Mouse (Mus musculus): ENCODE results near the gene Prrx1. TPM values are rescaled to one million over a fixed set of nuclear protein-coding genes. Genes with fewer than 3 reads are reported as not detected.
A peak's percentile ranks its signal among the peaks of the same experiment; 100 is the strongest.

Gene Prrx1
- total RNA-seq, 2 experiments from 2014 or later = not detected

GRCm38 (mm10) chr1:163313921-163314725, 613 bp upstream of the Prrx1 start:
- no peak for ATAC-seq (replicated peaks; ENCODE audit: low FRiP score, low TSS enrichment, poor library complexity, severe bottlenecking)

DNA sequence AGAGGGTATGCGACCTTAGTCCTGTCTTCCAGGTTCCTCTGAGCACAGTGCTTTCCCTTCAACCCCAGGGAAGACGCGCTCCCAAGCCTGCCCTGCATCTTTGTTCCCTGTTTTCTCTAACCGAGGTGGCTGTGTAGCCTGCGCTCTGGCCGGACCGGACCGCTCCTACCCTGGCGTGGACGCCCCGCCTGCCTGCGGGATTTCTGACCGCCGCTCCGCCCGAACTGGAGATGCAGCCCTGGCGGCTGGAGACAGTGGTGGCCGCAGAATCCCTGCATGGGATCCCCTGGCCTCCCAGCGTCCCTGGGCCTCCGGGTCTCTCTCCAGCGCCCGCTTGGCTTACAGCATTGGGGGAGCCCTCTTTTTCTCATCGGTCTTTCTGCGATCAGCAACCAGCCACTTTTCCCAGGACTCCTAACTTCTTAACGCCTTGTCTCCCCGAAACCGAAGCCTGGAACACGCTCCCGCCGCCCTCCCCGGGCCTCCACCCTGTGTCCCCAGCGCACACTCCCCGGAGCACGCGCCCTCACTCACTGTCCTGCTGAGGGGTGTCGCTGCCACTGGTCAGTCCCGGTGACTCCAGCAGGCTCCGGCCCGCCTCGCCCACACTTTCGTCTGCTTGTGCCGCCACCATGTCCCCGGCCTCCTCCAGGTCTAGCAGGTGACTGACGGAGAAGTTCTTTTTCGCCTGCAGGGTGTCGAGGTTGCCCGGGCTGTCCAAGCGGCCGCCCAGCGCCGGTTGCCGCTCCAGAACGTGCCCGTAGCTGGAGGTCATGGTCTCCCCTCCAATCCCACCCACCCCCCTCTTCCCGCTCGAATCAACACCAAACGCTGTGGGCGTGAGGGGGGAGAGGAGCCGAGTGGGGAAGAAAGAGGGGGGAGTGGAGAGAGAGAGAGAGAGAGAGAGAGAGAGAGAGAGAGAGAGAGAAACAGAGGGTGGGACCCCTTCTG, 1.4 kb downstream of the Prrx1 start:
- 0 out of 2 replicates have a peak, but pooled peaks have one; percentile 32 for ATAC-seq (replicated peaks; ENCODE audit: low FRiP score, low TSS enrichment, poor library complexity, severe bottlenecking)

GRCm38 (mm10) chr1:163311006-163311836, 2.3 kb downstream of the Prrx1 start:
- ATAC-seq (replicated peaks; ENCODE audit: low FRiP score, low TSS enrichment, poor library complexity, severe bottlenecking) = no peak

GRCm38 (mm10) chr1:163310023-163310754, 3.3 kb downstream of the Prrx1 start:
- no peak for ATAC-seq (replicated peaks; ENCODE audit: low FRiP score, low TSS enrichment, poor library complexity, severe bottlenecking)

DNA sequence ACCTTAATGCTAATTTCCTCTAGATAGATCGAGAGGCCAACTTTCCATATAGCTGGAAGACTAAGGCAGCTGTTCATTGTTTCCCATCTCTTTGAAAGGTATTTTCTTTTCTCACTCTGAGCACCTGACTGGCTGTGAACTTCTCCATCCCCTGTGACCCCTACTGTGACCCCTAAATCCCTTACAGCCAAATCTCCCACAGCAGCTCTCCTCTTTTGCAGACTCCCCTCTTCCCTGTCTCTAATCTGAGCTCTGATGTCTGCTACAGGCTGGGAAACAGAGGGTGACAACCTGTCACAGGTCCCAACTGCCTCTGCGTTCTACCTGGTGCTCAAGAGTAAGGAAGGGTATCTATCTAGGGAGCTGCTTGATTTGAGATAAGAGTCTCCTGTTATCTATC, 4.0 kb downstream of the Prrx1 start:
- ATAC-seq (replicated peaks; ENCODE audit: low FRiP score, low TSS enrichment, poor library complexity, severe bottlenecking) = no peak

GRCm38 (mm10) chr1:163308631-163309030, 4.9 kb downstream of the Prrx1 start:
- no peak for ATAC-seq (replicated peaks; ENCODE audit: low FRiP score, low TSS enrichment, poor library complexity, severe bottlenecking)

DNA sequence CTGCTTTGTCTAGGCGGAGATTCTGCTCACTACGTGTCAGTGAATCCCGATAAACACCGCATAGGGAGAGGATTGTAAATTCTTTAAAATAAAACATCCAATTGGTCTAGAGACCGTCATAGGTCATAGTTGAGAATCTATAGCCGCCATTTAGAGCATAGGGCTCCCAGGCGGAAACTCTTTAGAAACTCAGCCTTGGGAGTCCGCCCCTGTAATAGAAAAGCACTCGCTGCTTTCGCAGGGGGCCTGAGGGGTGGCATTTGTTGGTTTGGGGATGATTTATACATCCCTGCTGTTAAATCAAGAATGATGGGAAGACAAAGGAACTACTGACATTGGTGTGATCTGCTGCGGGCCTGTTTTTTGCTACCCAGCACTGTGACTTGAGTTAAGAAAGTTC, 5.8 kb downstream of the Prrx1 start:
- no peak for ATAC-seq (replicated peaks; ENCODE audit: low FRiP score, low TSS enrichment, poor library complexity, severe bottlenecking)

- ATAC-seq (replicated peaks; ENCODE audit: low FRiP score, low TSS enrichment, poor library complexity, severe bottlenecking) = no peak
Measured at GRCm38 (mm10) chr1:163305956-163306355, 7.6 kb downstream of the Prrx1 start.

DNA sequence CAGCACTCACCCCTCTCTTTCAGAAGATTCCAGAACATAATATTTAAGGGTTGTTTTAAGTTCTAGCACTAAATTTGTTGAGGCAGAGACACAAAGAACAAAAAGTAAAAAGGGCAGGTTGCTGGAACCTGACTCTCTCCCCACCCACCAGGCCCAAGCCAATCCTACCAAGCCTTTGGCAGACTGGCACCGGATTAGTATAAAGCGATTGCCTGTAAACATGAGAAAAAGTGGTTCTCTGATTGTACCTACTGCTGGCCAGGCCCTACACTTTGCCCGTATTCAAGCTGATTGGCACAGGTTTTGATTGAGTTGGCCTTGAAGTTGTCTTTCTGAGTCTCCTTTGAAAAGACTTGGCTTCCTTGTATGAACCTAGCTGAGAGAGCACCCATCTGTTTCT, 8.7 kb downstream of the Prrx1 start:
- ATAC-seq (replicated peaks; ENCODE audit: low FRiP score, low TSS enrichment, poor library complexity, severe bottlenecking) = no peak

- no peak for ATAC-seq (replicated peaks; ENCODE audit: low FRiP score, low TSS enrichment, poor library complexity, severe bottlenecking)
Measured at GRCm38 (mm10) chr1:163302292-163302691, 11.2 kb downstream of the Prrx1 start.

- no peak for ATAC-seq (replicated peaks; ENCODE audit: low FRiP score, low TSS enrichment, poor library complexity, severe bottlenecking)
Measured at GRCm38 (mm10) chr1:163293152-163293551, 20.4 kb downstream of the Prrx1 start.

- no peak for ATAC-seq (replicated peaks; ENCODE audit: low FRiP score, low TSS enrichment, poor library complexity, severe bottlenecking)
Measured at GRCm38 (mm10) chr1:163291925-163292324, 21.6 kb downstream of the Prrx1 start.

DNA sequence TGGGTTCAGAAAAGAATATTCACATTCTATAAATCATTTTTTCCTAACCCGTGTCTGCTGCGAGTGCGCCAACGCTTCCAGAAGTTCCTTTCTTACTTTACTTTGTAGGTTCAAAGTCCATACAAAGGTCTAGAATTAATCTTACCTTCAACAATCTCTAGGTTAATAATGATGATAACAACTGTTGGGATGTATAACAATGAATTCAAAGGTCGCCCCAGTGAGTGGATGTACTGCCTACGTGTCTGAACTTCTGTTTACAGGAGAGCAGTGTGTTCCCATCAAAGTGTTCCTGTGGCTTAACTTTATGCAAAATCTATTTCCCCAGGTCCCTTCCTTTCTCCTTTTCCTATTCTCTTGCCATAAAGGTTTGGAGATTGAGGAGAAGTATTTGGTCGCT, 24.4 kb downstream of the Prrx1 start:
- no peak for ATAC-seq (replicated peaks; ENCODE audit: low FRiP score, low TSS enrichment, poor library complexity, severe bottlenecking)

- ATAC-seq (replicated peaks; ENCODE audit: low FRiP score, low TSS enrichment, poor library complexity, severe bottlenecking) = no peak
Measured at GRCm38 (mm10) chr1:163285539-163285938, 28.0 kb downstream of the Prrx1 start.

GRCm38 (mm10) chr1:163285136-163285535, 28.4 kb downstream of the Prrx1 start:
- no peak for ATAC-seq (replicated peaks; ENCODE audit: low FRiP score, low TSS enrichment, poor library complexity, severe bottlenecking)

DNA sequence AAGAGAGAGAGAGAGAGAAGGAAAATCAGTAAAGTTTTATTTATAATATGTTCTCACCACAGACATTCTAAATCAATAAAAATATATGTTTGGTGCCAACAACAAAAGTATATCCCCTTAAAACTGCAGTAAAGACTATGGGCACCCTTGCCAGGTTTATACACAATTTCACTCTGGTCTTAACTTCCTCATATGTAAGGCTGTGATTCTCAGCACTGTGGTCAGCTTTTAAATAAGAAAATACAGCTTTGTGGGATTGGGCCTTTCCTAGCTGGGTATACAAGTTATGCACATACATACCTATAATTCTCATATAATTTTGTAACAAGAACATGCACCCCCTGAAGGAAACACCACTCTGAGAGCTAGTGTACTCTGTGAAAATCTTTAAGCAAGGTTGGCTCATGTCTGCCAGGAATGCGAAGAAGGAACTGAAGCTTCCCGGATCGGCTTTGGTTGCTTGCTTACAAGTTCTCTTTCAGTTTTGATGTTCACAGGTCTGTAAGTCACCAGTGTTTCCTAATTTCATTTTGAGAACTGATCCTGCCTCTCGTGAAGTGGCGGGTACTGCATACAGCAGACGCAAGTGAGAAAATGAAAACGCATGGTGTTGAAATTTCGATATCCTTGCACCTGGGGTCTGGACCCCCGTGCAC, 29.4 kb downstream of the Prrx1 start:
- ATAC-seq (replicated peaks; ENCODE audit: low FRiP score, low TSS enrichment, poor library complexity, severe bottlenecking) = no peak

- no peak for ATAC-seq (replicated peaks; ENCODE audit: low FRiP score, low TSS enrichment, poor library complexity, severe bottlenecking)
Measured at GRCm38 (mm10) chr1:163281450-163282198, 31.9 kb downstream of the Prrx1 start.

- ATAC-seq (replicated peaks; ENCODE audit: low FRiP score, low TSS enrichment, poor library complexity, severe bottlenecking) = no peak
Measured at GRCm38 (mm10) chr1:163280842-163281122, 32.7 kb downstream of the Prrx1 start.
